Mouse (Mus musculus): ENCODE results near the gene Rab3a.

Rab3a gene

GRCm38 (mm10) chr8:70801156-70801555, 46.7 kb downstream of the Rab3a start:
- DNase-seq (ENCODE audit: low read depth, low spot score) = no peak

GRCm38 (mm10) chr8:70801830-70802229, 47.4 kb downstream of the Rab3a start:
- DNase-seq (ENCODE audit: low read depth, low spot score) = no peak

- no peak for DNase-seq (ENCODE audit: low read depth, low spot score)
Measured at GRCm38 (mm10) chr8:70802786-70803510, 48.5 kb downstream of the Rab3a start.

DNA sequence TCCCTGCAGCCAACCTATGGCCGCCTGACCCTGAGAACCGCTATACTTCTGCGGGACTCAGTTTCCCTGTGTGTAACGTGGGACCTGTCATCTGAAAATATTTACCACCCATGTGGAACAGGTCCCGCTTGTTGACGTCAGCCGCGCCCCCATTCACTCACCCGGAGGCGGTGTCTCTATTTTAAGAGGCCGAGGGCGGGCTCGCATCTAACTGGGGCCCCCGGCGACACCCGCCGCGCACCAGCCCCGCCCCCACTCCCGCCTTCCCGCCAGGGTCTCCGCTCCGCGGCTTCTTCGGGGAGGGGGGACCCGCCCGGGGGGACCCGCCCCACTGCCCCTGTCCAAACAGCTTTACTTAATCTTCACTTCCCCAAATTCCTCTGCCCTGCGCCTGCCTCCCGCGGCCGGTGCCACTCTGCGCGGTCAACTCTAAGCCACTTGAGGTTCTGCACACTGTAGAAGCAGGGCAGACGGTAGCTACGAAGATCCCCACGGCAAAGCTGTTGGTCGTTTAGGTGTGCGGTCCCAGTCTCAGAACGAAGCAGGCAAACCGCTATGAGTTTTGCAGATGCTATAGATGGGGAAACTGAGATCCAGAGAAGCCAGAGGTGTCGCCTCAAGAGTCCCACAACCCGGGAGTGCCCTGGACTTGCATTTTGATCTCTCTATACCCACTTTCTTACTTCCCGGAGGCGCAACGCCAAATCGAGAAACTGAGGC, 49.4 kb downstream of the Rab3a start:
- no peak for DNase-seq (ENCODE audit: low read depth, low spot score)

DNA sequence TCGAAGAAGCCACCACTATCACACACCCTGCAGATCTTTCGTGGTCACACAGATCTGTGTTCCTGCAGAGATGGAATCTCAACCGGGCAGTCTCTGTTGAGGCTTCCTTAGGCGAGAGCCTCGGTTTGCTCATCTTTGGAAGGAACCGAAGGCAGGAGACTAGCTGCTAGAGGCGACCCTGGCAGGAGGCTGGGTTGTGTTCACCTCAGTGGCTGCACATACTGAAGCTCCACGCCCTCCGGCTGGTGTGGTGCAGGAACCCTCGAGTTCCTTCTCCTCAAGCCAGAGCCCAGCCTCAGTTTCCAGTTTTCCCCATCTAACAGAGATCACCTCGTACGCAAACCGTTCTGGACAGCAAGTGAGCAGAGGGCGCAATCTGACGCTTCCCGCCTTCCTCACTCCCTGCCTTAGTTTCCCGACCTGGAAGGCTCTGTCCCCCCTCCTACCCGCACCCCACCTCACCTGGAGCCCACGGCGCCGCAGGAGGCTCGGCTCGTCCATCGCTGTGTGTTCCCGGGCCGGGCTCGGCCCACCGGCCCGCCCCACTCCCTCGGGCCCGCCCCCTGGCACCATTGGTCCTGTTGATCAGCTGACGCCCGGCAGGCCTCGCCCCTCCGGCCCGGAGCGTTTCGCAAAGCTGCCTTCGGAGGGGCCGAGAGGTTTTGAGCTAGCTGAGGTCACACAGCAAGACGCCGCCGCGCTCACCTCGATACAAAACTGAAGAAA, 50.2 kb downstream of the Rab3a start, which contains the start of gene Mast3:
TSS of gene Mast3 (minus strand) at position 574 of the 726 bp plus-strand sequence.
- DNase-seq (ENCODE audit: low read depth, low spot score) = peak; percentile 55

DNA sequence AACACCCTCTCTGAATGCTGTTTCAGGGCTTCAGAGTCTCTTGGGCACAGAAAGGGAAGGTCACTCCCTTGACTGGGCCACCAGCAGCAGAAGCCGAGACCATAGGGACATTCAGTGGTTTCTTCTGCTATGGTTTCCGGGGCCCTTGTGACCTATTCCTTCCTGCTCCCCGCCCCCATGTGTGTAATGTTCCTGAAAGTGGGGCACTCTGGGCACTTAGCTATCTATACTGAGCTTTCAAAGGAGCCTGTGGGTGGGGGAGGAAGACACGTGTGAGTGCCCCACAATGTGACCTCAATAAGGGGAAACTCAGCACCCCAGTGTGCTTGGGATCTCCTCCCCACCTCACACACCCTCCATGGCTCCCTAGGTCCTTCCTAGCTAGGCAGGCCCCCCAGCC, 52.1 kb downstream of the Rab3a start:
- DNase-seq (ENCODE audit: low read depth, low spot score) = no peak

DNA sequence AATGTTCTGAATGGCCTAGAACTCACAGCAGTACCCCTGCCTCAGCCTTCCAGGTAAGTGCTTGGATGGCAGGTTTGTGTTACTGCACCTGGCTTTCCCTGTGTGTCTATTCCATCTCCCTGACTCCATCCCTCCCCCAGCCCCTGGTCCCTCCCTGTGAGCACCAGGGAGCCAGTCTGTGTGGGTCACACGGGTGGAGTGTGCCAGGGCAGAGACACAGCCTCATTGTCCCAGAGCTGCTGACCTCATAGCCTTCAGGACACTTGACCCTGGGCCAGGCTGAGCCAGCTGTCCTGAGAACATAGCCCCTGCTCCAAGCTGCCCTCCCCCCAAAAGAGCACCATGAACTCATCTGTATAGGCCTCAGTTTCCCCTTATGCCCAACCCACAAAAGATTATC, 52.8 kb downstream of the Rab3a start:
- no peak for DNase-seq (ENCODE audit: low read depth, low spot score)

- no peak for DNase-seq (ENCODE audit: low read depth, low spot score)
Measured at GRCm38 (mm10) chr8:70808239-70808638, 53.8 kb downstream of the Rab3a start, which contains the start of gene Il12rb1. TSS of gene Il12rb1 (plus strand) at chr8:70808449.
